Mouse (Mus musculus): ENCODE measurements around the gene Col6a2. TPM values are rescaled to one million over a fixed set of nuclear protein-coding genes. Genes with fewer than 3 reads are reported as not detected.

The Col6a2 gene
- polyA plus RNA-seq, 1 experiment from 2014 or later, result 369 TPM

DNA sequence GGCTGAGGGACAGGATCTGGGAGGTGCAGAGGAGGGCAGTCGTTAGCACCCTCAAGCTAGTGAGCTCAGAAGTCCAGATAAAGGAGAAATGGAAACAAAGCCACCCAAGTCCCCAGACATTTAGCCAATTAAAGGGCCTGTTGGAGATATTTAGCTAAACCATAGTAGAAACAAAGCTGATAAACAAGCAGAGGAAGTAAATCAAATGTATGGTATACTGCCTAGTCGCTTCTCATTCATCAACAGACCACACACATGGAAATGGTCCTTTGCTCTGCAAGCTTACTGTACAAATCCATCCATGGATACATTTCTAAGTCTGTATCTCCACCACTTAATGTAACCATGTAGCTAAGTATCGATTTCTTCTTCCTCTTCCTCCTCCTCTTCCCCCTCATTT, 24.0 kb upstream of the Col6a2 start:
- no peak for ATAC-seq (ENCODE audit: insufficient number of reproducible peaks, low FRiP score, low TSS enrichment, low read depth)
- peaks cover 43% of the 10 kb centered on the region for H3K4me1 ChIP-seq
- no peak overlapping the region for H3K27ac ChIP-seq
- H3K27me3 ChIP-seq, result no peaks in the 10 kb centered on the region
- H3K9ac ChIP-seq, result no peak overlapping the region
- no peaks in the 10 kb centered on the region for H3K9me3 ChIP-seq
- no peak overlapping the region for H3K4me3 ChIP-seq
- no peak overlapping the region for H3K4me2 ChIP-seq
- WGBS, result 61% methylated on average over 3 of the region's 3 CpGs
- H3K36me3 ChIP-seq, result no peaks in the 10 kb centered on the region

DNA sequence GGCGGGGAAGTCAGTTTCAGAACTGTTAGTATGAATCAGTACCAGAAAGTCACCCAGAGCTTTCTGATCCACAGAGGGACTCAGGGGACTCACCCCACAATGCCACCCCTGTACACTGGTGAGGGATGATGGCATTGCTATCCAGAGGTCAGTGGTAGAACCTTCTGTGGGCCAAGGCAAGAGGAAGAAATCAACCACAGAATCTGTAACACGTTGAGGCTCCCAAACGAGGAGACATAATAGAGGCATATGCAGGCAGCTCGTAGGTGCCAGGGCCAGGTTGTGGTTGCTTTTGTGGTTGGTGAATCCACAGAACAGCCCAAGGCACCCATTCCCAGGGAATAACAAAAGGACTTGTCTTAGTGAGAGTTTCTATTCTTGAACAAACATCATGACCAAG, 22.3 kb upstream of the Col6a2 start:
- Histone ChIP-seq H3K27ac (no peak overlapping the region), H3K9ac (no peak overlapping the region), H3K9me3 (no peaks in the 10 kb centered on the region), H3K36me3 (no peaks in the 10 kb centered on the region), H3K4me3 (no peak overlapping the region), H3K4me1 (peaks cover 38% of the 10 kb centered on the region), H3K27me3 (no peaks in the 10 kb centered on the region), H3K4me2 (no peak overlapping the region)
- no peak for ATAC-seq (ENCODE audit: insufficient number of reproducible peaks, low FRiP score, low TSS enrichment, low read depth)
- 76% methylated on average over 4 of the region's 4 CpGs for WGBS

DNA sequence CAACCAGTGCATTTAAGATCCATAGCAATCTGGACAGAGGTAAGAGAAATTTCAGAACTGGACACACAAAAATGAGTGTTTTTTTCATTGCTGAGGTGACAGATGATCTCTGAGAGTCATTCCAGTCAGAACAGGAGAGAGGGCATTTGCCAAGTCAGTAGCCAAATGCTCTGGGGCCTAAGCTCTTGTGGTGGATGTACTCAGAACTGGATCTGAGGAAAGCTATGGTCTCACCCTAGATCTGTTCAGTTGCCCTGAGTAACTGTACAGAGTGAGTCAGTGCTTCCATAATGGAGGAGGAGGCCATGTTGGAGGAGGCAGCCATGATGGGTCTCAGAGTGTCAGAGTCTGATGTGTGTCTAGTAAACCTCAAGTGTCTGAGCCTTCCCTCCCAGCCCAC, 21.6 kb upstream of the Col6a2 start:
- Histone ChIP-seq H3K9ac (no peak overlapping the region), H3K36me3 (no peaks in the 10 kb centered on the region), H3K4me1 (peaks cover 32% of the 10 kb centered on the region), H3K9me3 (no peaks in the 10 kb centered on the region), H3K27ac (no peak overlapping the region), H3K4me2 (no peak overlapping the region), H3K4me3 (no peak overlapping the region), H3K27me3 (no peaks in the 10 kb centered on the region)
- ATAC-seq (ENCODE audit: insufficient number of reproducible peaks, low FRiP score, low TSS enrichment, low read depth), result no peak

DNA sequence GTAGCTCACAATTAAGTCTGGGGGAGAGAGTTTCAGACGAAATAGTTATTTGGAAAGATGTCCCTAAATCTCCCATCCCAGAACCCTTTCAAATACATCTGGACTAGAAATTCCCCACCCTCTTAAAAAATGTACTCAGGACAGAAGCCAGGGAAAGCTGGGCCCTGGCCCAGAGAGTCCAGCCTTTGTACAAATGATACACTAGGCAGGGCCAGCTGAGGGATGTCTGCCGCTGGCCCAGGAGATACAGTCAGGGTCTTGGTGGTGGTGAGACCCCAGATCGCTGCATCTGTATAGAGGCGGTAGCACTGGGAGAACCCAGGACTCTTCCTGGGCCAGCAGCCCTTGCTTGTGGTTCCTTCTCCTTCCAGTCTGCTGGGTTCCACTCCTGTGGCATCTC, 20.6 kb upstream of the Col6a2 start:
- no peaks in the 10 kb centered on the region for H3K36me3 ChIP-seq
- no peaks in the 10 kb centered on the region for H3K9me3 ChIP-seq
- H3K4me1 ChIP-seq, result peaks cover 28% of the 10 kb centered on the region
- 0 out of 2 replicates have a peak, but pooled peaks have one; percentile 31 for ATAC-seq (ENCODE audit: insufficient number of reproducible peaks, low FRiP score, low TSS enrichment, low read depth)
- no peak overlapping the region for H3K4me3 ChIP-seq
- no peak overlapping the region for H3K4me2 ChIP-seq
- no peak overlapping the region for H3K9ac ChIP-seq
- H3K27me3 ChIP-seq, result no peaks in the 10 kb centered on the region
- 59% methylated on average over 4 of the region's 4 CpGs for whole genome bisulfite sequencing
- peak overlapping the region; percentile 96 for H3K27ac ChIP-seq

DNA sequence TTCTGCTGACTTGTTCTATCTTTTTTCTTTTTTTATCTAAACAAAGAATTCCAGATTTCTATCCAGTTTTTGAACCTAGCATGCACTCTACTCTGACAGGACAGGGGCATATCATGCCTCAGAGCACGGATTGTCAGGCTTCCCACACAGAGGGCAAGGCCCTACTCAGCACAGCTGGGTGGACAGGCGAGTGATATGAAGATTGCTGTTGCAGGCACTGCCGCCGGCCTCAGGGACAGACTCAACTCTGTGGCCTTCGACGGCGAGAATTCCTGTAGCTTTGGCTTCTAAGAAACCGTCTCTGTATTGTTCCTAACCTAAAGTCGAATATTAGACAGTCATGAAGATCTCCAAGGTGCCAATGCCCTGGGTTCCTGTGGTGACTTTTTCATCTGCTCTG, 20.0 kb upstream of the Col6a2 start:
- Histone ChIP-seq H3K4me2 (no peak overlapping the region), H3K9ac (no peak overlapping the region), H3K9me3 (no peaks in the 10 kb centered on the region), H3K4me1 (peaks cover 28% of the 10 kb centered on the region), H3K4me3 (no peak overlapping the region), H3K36me3 (no peaks in the 10 kb centered on the region), H3K27me3 (no peaks in the 10 kb centered on the region), H3K27ac (peak overlapping the region; percentile 96)
- peak; percentile 38; the same call in 1 of the 2 replicates for ATAC-seq (ENCODE audit: insufficient number of reproducible peaks, low FRiP score, low TSS enrichment, low read depth)
- 54% methylated on average over 9 of the region's 9 CpGs for WGBS

DNA sequence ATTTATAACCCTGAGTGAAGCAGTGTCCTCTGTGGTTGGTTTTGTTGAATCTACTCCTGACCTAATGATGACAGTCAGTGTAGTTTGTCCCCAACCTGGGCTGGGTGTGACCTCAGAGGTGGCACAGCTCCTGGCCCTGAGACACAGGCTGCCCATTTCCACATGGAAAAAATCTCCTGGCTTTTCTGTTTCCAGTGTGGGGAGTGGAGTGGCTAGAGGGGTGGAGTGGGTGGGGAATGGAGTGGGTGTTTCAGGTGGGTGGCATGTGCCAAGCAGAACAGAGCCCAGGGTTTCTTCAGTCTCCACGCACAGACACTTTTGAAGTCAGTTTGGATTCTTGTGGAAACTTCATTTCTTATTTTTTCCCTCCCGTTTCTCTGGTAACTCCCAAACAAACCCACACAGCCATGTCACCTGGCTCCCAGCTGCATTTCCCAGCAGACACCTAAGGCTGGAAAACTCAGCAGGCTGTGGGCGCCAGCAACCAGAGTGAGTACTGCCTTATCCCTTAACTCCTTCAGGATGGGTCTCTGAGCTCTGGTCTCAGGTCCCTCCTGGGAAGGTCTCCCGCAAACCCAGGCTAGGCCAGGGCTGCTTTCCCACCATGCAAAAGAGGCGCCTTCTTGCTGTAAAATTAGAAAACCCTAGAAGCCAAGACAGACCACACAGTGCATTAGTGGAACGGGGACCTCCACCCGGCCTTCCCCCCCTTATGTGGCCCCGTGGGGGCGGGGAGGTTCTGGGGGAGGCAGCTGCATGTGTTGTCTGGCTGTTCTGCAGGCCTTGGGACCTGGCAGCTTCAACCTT, 19.4 kb upstream of the Col6a2 start:
- H3K9me3 ChIP-seq, result no peaks in the 10 kb centered on the region
- peak; percentile 86 for ATAC-seq (ENCODE audit: insufficient number of reproducible peaks, low FRiP score, low TSS enrichment, low read depth)
- no peak overlapping the region for H3K4me2 ChIP-seq
- H3K36me3 ChIP-seq, result no peaks in the 10 kb centered on the region
- H3K27me3 ChIP-seq, result no peaks in the 10 kb centered on the region
- peaks cover 28% of the 10 kb centered on the region for H3K4me1 ChIP-seq
- 24% methylated on average over 9 of the region's 9 CpGs for WGBS
- H3K9ac ChIP-seq, result no peak overlapping the region
- H3K27ac ChIP-seq, result peak overlapping the region; percentile 96
- no peak overlapping the region for H3K4me3 ChIP-seq

DNA sequence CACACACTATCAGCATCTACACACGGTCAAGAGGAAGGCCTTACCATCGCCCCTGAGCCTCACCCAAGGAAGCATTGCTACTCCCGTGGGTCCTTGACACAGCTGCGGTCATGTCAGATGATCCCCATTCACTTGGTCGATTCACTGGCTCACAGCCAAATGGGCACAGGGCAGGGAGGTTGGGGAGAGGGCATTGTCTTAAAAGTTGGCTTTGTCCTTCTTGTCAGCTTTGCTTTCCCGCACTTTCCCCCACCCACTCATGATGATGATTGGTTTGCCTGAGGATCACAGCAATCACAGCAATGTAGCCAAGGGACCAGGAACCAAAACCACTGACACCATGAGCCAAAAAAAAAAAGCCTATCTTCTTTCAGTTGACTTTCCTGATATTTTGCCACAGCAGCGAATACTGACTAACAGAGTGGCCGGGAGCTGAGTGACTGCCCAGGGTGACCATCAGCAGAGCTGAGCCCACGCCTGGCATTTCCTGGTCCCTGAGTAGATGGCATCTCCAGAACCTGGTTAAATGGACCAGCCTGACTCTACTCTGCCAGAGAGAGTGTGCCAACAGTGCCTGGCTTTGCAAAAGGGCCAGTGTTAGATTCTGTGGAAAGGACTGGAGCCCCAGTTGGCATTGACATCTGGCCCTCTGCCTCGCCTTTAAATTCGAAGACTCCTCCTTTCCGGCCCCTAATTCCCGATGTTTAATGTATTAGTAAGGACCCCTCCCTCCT, 18.6 kb upstream of the Col6a2 start:
- Histone ChIP-seq H3K4me1 (peaks cover 31% of the 10 kb centered on the region), H3K27me3 (no peaks in the 10 kb centered on the region), H3K27ac (peak overlapping the region; percentile 96), H3K4me2 (no peak overlapping the region), H3K4me3 (no peak overlapping the region), H3K36me3 (no peaks in the 10 kb centered on the region), H3K9ac (no peak overlapping the region), H3K9me3 (no peaks in the 10 kb centered on the region)
- 79% methylated on average over 13 of the region's 13 CpGs for WGBS
- peak; percentile 49 for ATAC-seq (ENCODE audit: insufficient number of reproducible peaks, low FRiP score, low TSS enrichment, low read depth)

DNA sequence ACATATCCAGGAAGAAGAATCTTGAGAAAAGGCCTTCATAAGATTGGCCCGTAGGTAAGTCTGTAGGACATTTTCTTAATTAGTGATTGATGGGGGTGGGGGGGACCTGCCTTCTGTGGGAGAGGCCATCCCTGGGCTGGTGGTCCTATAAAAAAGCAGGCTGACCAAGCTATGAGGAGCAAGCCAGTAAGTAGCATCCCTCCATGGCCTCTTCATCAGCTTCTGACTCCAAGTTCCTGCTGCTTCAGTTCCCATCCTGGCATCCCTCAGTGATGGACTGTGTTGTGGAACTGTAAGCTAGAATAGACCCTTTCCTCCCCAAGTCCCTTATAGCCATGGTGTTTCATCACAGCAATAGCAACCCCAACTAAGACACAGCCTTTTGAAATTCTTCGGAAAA, 16.5 kb upstream of the Col6a2 start:
- no peaks in the 10 kb centered on the region for H3K9me3 ChIP-seq
- no peak overlapping the region for H3K9ac ChIP-seq

DNA sequence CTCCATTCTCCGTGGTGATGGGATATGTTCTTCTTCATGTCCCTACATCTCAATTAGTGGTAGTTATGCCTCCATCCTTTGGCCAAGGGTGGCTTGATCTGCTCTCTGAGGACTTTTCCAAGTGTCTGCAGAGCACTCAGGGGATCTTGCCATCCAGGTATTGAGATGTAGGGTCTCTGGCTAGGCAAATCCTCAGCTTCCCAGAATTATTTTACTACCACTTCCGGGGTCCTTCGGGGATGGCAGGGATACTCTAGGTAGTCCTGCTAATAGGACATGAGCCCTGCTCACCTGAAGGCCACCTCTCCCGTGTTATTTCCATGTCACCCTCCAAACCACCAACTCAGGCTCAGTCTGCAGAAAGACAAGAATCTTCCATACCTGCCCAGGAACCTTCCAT, 13.2 kb upstream of the Col6a2 start:
- H3K27ac ChIP-seq, result peak overlapping the region; percentile 88
- no peak for ATAC-seq (ENCODE audit: insufficient number of reproducible peaks, low FRiP score, low TSS enrichment, low read depth)
- no peak overlapping the region for H3K4me2 ChIP-seq
- H3K36me3 ChIP-seq, result no peaks in the 10 kb centered on the region
- H3K4me3 ChIP-seq, result no peak overlapping the region
- WGBS, result 82% methylated on average over 4 of the region's 4 CpGs
- peaks cover 45% of the 10 kb centered on the region for H3K4me1 ChIP-seq
- H3K27me3 ChIP-seq, result no peaks in the 10 kb centered on the region
- H3K9ac ChIP-seq, result no peak overlapping the region
- no peaks in the 10 kb centered on the region for H3K9me3 ChIP-seq

More for the DNA sequence above, 16.5 kb upstream of the Col6a2 start:
- no peak overlapping the region for H3K4me3 ChIP-seq
- no peaks in the 10 kb centered on the region for H3K36me3 ChIP-seq
- H3K27ac ChIP-seq, result no peak overlapping the region
- H3K4me1 ChIP-seq, result peaks cover 48% of the 10 kb centered on the region
- H3K27me3 ChIP-seq, result no peaks in the 10 kb centered on the region
- ATAC-seq (ENCODE audit: insufficient number of reproducible peaks, low FRiP score, low TSS enrichment, low read depth), result no peak
- WGBS, result 93% methylated on average over 2 of the region's 2 CpGs
- H3K4me2 ChIP-seq, result no peak overlapping the region

DNA sequence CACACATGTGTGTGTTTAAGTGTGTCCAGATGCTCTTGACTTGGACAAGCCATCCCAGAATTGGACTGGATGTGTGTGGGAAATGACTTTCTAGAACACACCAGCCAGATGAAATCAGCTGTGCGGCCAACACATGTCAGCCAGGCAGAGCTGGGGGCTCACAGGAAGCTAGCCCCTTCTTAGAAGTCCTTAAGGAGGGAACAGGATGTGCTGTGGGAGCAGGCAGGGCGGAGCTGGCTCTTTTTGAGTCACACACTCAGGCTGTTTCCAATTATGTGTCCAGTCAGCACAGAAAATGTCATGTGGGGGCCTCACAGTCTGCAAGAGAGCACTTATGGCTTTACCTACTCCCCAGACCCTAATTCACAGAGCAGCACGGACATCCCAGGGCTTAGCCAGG, 12.6 kb upstream of the Col6a2 start:
- ATAC-seq (ENCODE audit: insufficient number of reproducible peaks, low FRiP score, low TSS enrichment, low read depth), result peak; percentile 38; the same call in 1 of the 2 replicates
- Histone ChIP-seq H3K36me3 (no peaks in the 10 kb centered on the region), H3K4me3 (no peak overlapping the region), H3K9ac (no peak overlapping the region), H3K4me1 (peaks cover 45% of the 10 kb centered on the region), H3K9me3 (no peaks in the 10 kb centered on the region), H3K27ac (peak overlapping the region; percentile 88), H3K4me2 (no peak overlapping the region), H3K27me3 (no peaks in the 10 kb centered on the region)
- 26% methylated on average over 3 of the region's 3 CpGs for WGBS

DNA sequence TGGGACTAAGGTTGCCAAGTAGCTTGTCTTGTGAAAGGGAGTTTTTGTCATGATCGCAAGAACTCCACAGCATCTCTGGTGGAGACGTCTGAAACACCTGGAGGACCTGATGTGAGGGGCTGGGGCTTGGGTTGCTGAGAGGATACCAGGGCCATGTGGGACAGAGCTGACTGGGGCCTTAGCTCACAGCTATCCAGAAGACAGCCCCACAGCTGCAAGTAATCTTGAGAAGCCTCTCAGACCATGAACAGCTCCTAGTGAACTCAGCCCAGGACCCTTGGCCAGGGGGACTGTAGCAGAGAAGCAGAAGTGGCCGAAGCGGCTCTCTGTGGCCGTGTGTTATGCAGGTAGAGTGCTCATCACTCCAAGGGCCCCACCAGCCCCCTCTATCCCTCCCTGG, 11.2 kb upstream of the Col6a2 start:
- Histone ChIP-seq H3K4me1 (peaks cover 45% of the 10 kb centered on the region), H3K9ac (no peak overlapping the region), H3K4me3 (no peak overlapping the region), H3K4me2 (no peak overlapping the region), H3K27ac (peak overlapping the region; percentile 88), H3K9me3 (no peaks in the 10 kb centered on the region), H3K27me3 (no peaks in the 10 kb centered on the region), H3K36me3 (no peaks in the 10 kb centered on the region)
- 53% methylated on average over 5 of the region's 5 CpGs for WGBS
- ATAC-seq (ENCODE audit: insufficient number of reproducible peaks, low FRiP score, low TSS enrichment, low read depth), result no peak

DNA sequence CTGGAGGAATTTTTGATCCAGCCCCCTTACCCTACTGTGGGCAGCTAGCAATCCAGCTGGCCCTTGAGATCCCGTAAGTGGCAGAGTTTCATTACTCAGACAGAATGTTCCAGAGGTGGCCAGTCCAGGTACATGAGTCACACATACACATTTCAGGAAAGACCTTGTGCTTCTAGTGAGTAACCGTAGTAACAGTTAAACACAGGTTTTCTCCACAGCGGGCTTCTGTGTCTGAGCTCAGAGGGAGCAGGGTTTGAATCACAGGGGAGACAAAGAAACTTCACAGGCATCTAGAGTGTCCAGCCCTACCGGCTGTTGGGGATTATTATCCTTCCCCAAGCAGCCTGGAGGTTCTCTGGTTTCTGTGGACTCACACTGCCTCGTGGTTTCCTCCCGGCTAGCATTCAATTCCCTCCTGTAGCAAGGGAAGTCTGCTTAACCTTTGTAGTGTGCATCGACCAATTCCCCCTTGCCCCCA, 10.7 kb upstream of the Col6a2 start:
- H3K9me3 ChIP-seq, result no peaks in the 10 kb centered on the region
- H3K4me2 ChIP-seq, result no peak overlapping the region
- no peaks in the 10 kb centered on the region for H3K36me3 ChIP-seq
- H3K27ac ChIP-seq, result peak overlapping the region; percentile 88
- H3K4me1 ChIP-seq, result peaks cover 45% of the 10 kb centered on the region
- H3K9ac ChIP-seq, result no peak overlapping the region
- WGBS, result 31% methylated on average over 7 of the region's 7 CpGs
- no peaks in the 10 kb centered on the region for H3K27me3 ChIP-seq
- no peak overlapping the region for H3K4me3 ChIP-seq
- peak; percentile 71 for ATAC-seq (ENCODE audit: insufficient number of reproducible peaks, low FRiP score, low TSS enrichment, low read depth)

All from limb, embryonic 15.5 days (tissue).